Mouse (Mus musculus): ENCODE results near the gene Ulk4. TPM values are rescaled to one million over a fixed set of nuclear protein-coding genes. Genes with fewer than 3 reads are reported as not detected.

The Ulk4 gene
- total and polyA plus RNA-seq, 3 experiments = 0.18 to 2.3 (median 0.30) TPM

DNA sequence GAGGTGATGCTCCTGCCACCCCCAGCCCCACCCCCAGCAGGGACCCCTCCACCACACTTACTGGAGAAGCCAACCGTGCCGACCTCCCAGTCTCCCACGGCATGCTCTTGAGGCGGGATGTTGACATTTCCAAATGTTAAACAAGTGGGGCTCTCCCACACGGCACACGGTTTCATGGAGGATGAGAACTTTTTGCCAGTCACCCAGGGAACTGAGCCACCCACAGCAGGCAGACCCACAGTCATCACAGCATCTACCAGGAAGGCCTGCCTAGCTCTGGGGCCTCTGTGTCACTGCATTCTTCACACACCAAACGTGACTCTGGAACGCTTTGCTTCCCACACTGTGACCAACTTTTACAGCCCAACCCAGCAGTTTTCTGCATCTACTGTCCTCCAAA is 152.3 kb downstream of the Ulk4 start:
- no peak overlapping the region for H3K9ac ChIP-seq (ENCODE audit: low read depth, low read length)
- H3K79me2 ChIP-seq (replicated peaks; ENCODE audit: control insufficient read depth, insufficient read depth, low read length) = no peaks in the 10 kb centered on the region
- H3K4me1 ChIP-seq (ENCODE audit: control insufficient read depth, insufficient read depth, low read length) = no peaks in the 10 kb centered on the region
- no peaks in the 10 kb centered on the region for H3K27me3 ChIP-seq (ENCODE audit: control insufficient read depth, insufficient read depth, low read length)
- WGBS = 87% methylated on average over 8 of the region's 8 CpGs
- H3K27ac ChIP-seq = no peak overlapping the region
- no peaks in the 10 kb centered on the region for H3K36me3 ChIP-seq (ENCODE audit: control insufficient read depth, insufficient read depth, low read length)
- H3K4me3 ChIP-seq = no peak overlapping the region
- TF ChIP-seq EP300 (IDR thresholded peaks at IDR 0.05; ENCODE audit: insufficient read depth, low read depth, low read length) = no peak
- no peak for TF ChIP-seq POLR2A (IDR thresholded peaks at IDR 0.05; ENCODE audit: insufficient read depth, low read depth, low read length)
- TF ChIP-seq CTCF (IDR thresholded peaks at IDR 0.05) = no peak
- no peak for DNase-seq
- intact Hi-C loops (cut with DNase I) = no loop called here

DNA sequence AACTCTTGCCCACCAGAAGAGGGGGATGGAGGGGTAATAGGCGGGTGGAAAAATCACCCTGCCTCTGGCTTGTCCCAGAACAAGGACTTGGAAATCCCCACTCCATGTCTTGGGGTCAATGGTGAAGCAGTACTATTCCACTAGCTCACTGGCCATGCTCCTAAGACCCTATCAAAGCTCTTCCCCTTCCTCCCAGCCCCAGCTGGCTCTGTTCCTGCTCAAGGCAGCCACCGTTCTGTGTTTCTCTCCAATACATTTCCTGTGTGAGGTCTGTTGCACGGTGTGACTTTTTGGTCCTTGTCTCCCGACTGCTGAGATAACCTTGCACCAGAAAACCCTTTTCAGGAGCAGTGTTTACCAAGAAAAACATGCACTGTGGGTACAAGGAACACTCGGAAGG is 155.0 kb downstream of the Ulk4 start:
- Histone ChIP-seq H3K27ac (no peak overlapping the region), H3K9ac (ENCODE audit: low read depth, low read length) (no peak overlapping the region), H3K4me3 (no peak overlapping the region), H3K27me3 (ENCODE audit: control insufficient read depth, insufficient read depth, low read length) (no peaks in the 10 kb centered on the region), H3K36me3 (ENCODE audit: control insufficient read depth, insufficient read depth, low read length) (no peaks in the 10 kb centered on the region), H3K79me2 (replicated peaks; ENCODE audit: control insufficient read depth, insufficient read depth, low read length) (no peaks in the 10 kb centered on the region), H3K4me1 (ENCODE audit: control insufficient read depth, insufficient read depth, low read length) (no peaks in the 10 kb centered on the region)
- intact Hi-C loops (cut with DNase I) = no loop called here
- TF ChIP-seq POLR2A (IDR thresholded peaks at IDR 0.05; ENCODE audit: insufficient read depth, low read depth, low read length) = no peak
- no peak for TF ChIP-seq CTCF (IDR thresholded peaks at IDR 0.05)
- TF ChIP-seq EP300 (IDR thresholded peaks at IDR 0.05; ENCODE audit: insufficient read depth, low read depth, low read length) = no peak
- DNase-seq = no peak
- 37% methylated on average over 5 of the region's 5 CpGs for WGBS

DNA sequence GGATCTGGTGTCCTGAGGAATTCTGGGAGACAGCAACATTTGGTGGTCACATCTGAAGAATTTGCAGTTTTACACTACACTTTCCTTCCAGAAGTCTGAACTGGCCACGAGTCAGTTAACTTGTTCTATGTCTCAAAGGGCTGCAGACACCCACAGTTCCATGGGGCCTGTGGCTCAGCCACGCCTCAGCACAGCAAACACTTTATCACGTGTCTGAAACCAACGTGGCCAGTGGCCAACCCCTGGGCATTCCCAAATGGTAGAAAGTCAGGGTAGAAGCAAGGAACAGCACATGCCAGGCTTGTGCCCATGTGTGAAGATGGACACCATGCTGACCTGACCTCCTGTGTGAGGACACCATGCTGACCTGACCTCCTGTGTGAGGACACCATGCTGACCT is 159.1 kb downstream of the Ulk4 start:
- H3K79me2 ChIP-seq (replicated peaks; ENCODE audit: control insufficient read depth, insufficient read depth, low read length) = no peaks in the 10 kb centered on the region
- WGBS = 61% methylated on average over 4 of the region's 4 CpGs
- no peak overlapping the region for H3K9ac ChIP-seq (ENCODE audit: low read depth, low read length)
- intact Hi-C loops (cut with DNase I) = no loop called here
- DNase-seq = no peak
- H3K27ac ChIP-seq = no peak overlapping the region
- H3K4me1 ChIP-seq (ENCODE audit: control insufficient read depth, insufficient read depth, low read length) = no peaks in the 10 kb centered on the region
- no peak overlapping the region for H3K4me3 ChIP-seq
- TF ChIP-seq CTCF (IDR thresholded peaks at IDR 0.05) (no peak), POLR2A (IDR thresholded peaks at IDR 0.05; ENCODE audit: insufficient read depth, low read depth, low read length) (no peak), EP300 (IDR thresholded peaks at IDR 0.05; ENCODE audit: insufficient read depth, low read depth, low read length) (no peak)
- no peaks in the 10 kb centered on the region for H3K36me3 ChIP-seq (ENCODE audit: control insufficient read depth, insufficient read depth, low read length)
- no peaks in the 10 kb centered on the region for H3K27me3 ChIP-seq (ENCODE audit: control insufficient read depth, insufficient read depth, low read length)

DNA sequence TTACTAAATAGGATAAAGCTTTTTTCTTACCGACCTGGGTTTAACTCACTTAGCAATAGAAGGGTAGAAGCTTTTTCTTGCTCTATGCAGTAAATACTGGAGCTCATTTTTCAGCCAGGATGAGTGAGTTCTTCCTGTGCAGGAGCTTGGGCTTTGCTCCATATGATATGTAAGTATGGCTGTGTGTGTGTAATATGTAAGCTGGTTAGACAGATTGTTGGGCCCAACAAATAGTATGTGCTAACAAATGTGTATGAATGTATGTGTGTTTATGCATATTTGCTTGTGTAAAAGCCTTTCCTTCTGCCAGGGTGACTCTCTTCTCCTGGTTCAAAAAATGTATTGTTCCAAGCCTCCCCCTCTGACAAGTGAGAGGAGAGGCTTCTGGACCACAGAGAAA is 164.9 kb downstream of the Ulk4 start:
- H3K4me3 ChIP-seq = no peak overlapping the region
- no peaks in the 10 kb centered on the region for H3K27me3 ChIP-seq (ENCODE audit: control insufficient read depth, insufficient read depth, low read length)
- H3K9ac ChIP-seq (ENCODE audit: low read depth, low read length) = no peak overlapping the region
- DNase-seq = no peak
- TF ChIP-seq CTCF (IDR thresholded peaks at IDR 0.05) (no peak), POLR2A (IDR thresholded peaks at IDR 0.05; ENCODE audit: insufficient read depth, low read depth, low read length) (no peak), EP300 (IDR thresholded peaks at IDR 0.05; ENCODE audit: insufficient read depth, low read depth, low read length) (no peak)
- WGBS = 62% methylated on average over 1 of the region's 1 CpGs
- H3K36me3 ChIP-seq (ENCODE audit: control insufficient read depth, insufficient read depth, low read length) = no peaks in the 10 kb centered on the region
- H3K27ac ChIP-seq = no peak overlapping the region
- no peaks in the 10 kb centered on the region for H3K4me1 ChIP-seq (ENCODE audit: control insufficient read depth, insufficient read depth, low read length)
- no peaks in the 10 kb centered on the region for H3K79me2 ChIP-seq (replicated peaks; ENCODE audit: control insufficient read depth, insufficient read depth, low read length)
- intact Hi-C loops (cut with DNase I) = no loop called here

DNA sequence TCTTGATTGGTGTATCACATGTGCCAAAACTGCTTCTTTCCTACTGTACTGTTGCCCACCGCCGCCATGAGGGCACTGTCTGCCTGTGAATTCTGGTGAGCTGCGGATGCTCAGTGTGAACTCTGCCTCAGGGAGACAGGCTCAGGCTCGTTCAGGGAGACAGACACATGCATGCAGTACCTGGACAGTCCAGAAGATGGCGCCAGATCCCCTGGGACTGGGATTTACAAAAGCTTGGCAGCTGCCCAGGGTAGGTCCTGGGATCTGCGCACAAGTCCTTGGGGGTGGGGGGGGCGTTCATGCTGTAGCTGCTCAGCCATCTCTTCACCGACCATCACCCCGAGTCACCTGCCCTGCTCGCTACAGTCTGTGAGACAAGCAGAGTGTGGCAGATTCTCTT is 168.9 kb downstream of the Ulk4 start:
- no peak overlapping the region for H3K27ac ChIP-seq
- no peak overlapping the region for H3K9ac ChIP-seq (ENCODE audit: low read depth, low read length)
- WGBS = 17% methylated on average over 10 of the region's 10 CpGs
- H3K79me2 ChIP-seq (replicated peaks; ENCODE audit: control insufficient read depth, insufficient read depth, low read length) = no peaks in the 10 kb centered on the region
- peak; percentile 36 to 69 for DNase-seq
- H3K36me3 ChIP-seq (ENCODE audit: control insufficient read depth, insufficient read depth, low read length) = no peaks in the 10 kb centered on the region
- intact Hi-C loops (cut with DNase I) = no loop called here
- no peaks in the 10 kb centered on the region for H3K27me3 ChIP-seq (ENCODE audit: control insufficient read depth, insufficient read depth, low read length)
- no peak overlapping the region for H3K4me3 ChIP-seq
- H3K4me1 ChIP-seq (ENCODE audit: control insufficient read depth, insufficient read depth, low read length) = no peaks in the 10 kb centered on the region
- TF ChIP-seq EP300 (IDR thresholded peaks at IDR 0.05; ENCODE audit: insufficient read depth, low read depth, low read length) (no peak), POLR2A (IDR thresholded peaks at IDR 0.05; ENCODE audit: insufficient read depth, low read depth, low read length) (no peak), CTCF (IDR thresholded peaks at IDR 0.05) (peak; percentile 80)

DNA sequence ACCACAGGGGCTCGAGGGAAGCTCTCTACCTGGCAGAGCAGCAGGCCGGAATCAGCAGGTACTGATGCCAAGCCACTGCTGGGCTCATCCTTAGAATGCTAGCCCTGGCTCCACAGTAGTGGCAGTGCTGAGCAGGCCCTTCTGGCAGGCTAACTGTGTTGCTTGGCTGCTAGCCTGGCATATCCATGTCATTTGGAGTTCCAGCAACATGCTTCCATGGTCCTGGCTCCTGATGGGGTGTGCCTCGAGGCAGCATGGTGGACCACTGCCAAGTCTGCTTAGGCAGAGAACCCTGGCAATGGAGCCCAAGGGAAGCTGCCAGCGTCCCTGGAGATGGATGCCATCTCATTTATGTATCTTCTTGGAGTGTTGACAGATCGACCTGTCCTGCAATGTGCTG is 169.4 kb downstream of the Ulk4 start:
- Histone ChIP-seq H3K4me3 (no peak overlapping the region), H3K27me3 (ENCODE audit: control insufficient read depth, insufficient read depth, low read length) (no peaks in the 10 kb centered on the region), H3K79me2 (replicated peaks; ENCODE audit: control insufficient read depth, insufficient read depth, low read length) (no peaks in the 10 kb centered on the region), H3K4me1 (ENCODE audit: control insufficient read depth, insufficient read depth, low read length) (no peaks in the 10 kb centered on the region), H3K27ac (no peak overlapping the region), H3K36me3 (ENCODE audit: control insufficient read depth, insufficient read depth, low read length) (no peaks in the 10 kb centered on the region), H3K9ac (ENCODE audit: low read depth, low read length) (no peak overlapping the region)
- DNase-seq = peak; percentile 48 to 77
- TF ChIP-seq CTCF (IDR thresholded peaks at IDR 0.05) (no peak), EP300 (IDR thresholded peaks at IDR 0.05; ENCODE audit: insufficient read depth, low read depth, low read length) (no peak), POLR2A (IDR thresholded peaks at IDR 0.05; ENCODE audit: insufficient read depth, low read depth, low read length) (no peak)
- intact Hi-C loops (cut with DNase I) = no loop called here
- 29% methylated on average over 5 of the region's 5 CpGs for WGBS
